ENCODE assay signal across 28 mouse cellular contexts in genomic region chr16:49361731-49362130, GRCm38 (mm10).
"Had no signal": no experiment of that assay in that cellular context is flagged by ENCODE, and none has a peak within 500 bp of the region (broad histone marks: within the 10 kb centered on the region; RNA-seq: fewer than 3 reads in every experiment).

No protein-coding gene starts in this region.

- H3K9me3 ChIP-seq: limb, embryonic 10.5 days; limb, embryonic 12.5 days; limb, embryonic 13.5 days; limb, embryonic 15.5 days; liver, embryonic 12.5 days; liver, embryonic 13.5 days; liver, embryonic 15.5 days; lung, embryonic 15.5 days; megakaryocyte, embryonic 14.5 days; midbrain, embryonic 12.5 days; midbrain, embryonic 13.5 days; midbrain, embryonic 15.5 days; neural tube, embryonic 12.5 days; neural tube, embryonic 13.5 days had no signal

- H3K36me3 ChIP-seq: limb, embryonic 10.5 days; limb, embryonic 12.5 days; limb, embryonic 13.5 days; limb, embryonic 15.5 days; liver, embryonic 12.5 days; liver, embryonic 13.5 days; liver, embryonic 15.5 days; lung, embryonic 15.5 days; midbrain, embryonic 12.5 days; midbrain, embryonic 13.5 days; midbrain, embryonic 15.5 days; neural tube, embryonic 12.5 days; neural tube, embryonic 13.5 days had no signal

- H3K27me3 ChIP-seq: limb, embryonic 12.5 days; limb, embryonic 13.5 days; limb, embryonic 15.5 days; liver, embryonic 12.5 days; liver, embryonic 13.5 days; liver, embryonic 15.5 days; lung, embryonic 15.5 days; megakaryocyte, embryonic 14.5 days; midbrain, embryonic 12.5 days; midbrain, embryonic 13.5 days; midbrain, embryonic 15.5 days; neural tube, embryonic 12.5 days; neural tube, embryonic 13.5 days had no signal

- H3K4me3 ChIP-seq: limb, embryonic 10.5 days; limb, embryonic 12.5 days; limb, embryonic 13.5 days; limb, embryonic 15.5 days; liver, embryonic 12.5 days; liver, embryonic 13.5 days; liver, embryonic 15.5 days; lung, embryonic 15.5 days; megakaryocyte, embryonic 14.5 days; midbrain, embryonic 12.5 days; midbrain, embryonic 13.5 days; midbrain, embryonic 15.5 days; myocyte; neural tube, embryonic 12.5 days; neural tube, embryonic 13.5 days had no signal

- H3K27ac ChIP-seq: limb, embryonic 10.5 days; limb, embryonic 12.5 days; limb, embryonic 13.5 days; limb, embryonic 15.5 days; liver, embryonic 12.5 days; liver, embryonic 13.5 days; liver, embryonic 14.5 days; liver, embryonic 15.5 days; lung, embryonic 15.5 days; macrophage; midbrain, embryonic 12.5 days; midbrain, embryonic 13.5 days; midbrain, embryonic 15.5 days; neural tube, embryonic 12.5 days; neural tube, embryonic 13.5 days had no signal

- DNase-seq: left cerebral cortex, postnatal 4 days; liver; liver, embryonic 13.5 days; liver, postnatal 0 days; lung, adult 18-20 months; lung, adult 2 months; lung, embryonic 14.5 days; lung, postnatal 10 days; lung, postnatal 14 days; lung, postnatal 36 days; lung, postnatal 4 days; midbrain, embryonic 14.5 days had no signal

- H3K4me1 ChIP-seq: limb, embryonic 10.5 days; limb, embryonic 12.5 days; limb, embryonic 13.5 days; limb, embryonic 15.5 days; liver, embryonic 12.5 days; liver, embryonic 13.5 days; liver, embryonic 15.5 days; lung, embryonic 15.5 days; midbrain, embryonic 12.5 days; midbrain, embryonic 13.5 days; midbrain, embryonic 15.5 days; neural tube, embryonic 12.5 days; neural tube, embryonic 13.5 days had no signal
